Mouse (Mus musculus): ENCODE results near the gene Olfr62.

DNA sequence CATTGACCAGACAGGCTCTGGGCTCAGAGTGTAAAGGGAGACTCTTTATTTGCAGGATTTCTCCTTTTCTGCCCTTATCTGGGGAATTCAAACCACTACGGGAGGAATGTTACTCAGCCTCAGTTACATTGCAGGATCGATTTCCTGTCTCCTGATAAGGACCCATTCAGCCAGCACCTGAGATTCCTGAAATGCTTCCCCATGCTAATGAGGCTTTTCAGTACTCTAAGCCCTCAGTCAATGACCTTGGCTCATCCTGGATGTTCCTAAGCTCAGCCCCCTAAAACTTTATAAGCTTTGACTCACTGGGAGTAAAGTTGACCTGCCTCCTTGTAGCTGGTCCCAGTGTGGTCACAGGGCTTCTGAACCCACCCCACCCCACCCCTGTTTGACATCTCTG is 28.3 kb downstream of the Olfr62 start:
- TF ChIP-seq CTCF (IDR thresholded peaks at IDR 0.05; ENCODE audit: control insufficient read depth, insufficient read depth, insufficient read length) (no peak), USF1 (IDR thresholded peaks at IDR 0.05; ENCODE audit: low read depth) (no peak), CEBPB (IDR thresholded peaks at IDR 0.05; ENCODE audit: low read depth) (no peak), FOSL1 (IDR thresholded peaks at IDR 0.05; ENCODE audit: insufficient read depth, low read length, poor library complexity, severe bottlenecking) (no peak)
